Mouse (Mus musculus): Measurements from ENCODE around the gene Fam126b.

- TF ChIP-seq CEBPB (IDR thresholded peaks at IDR 0.05; ENCODE audit: low read depth) (no peak), CTCF (IDR thresholded peaks at IDR 0.05; ENCODE audit: control insufficient read depth, insufficient read depth, insufficient read length) (no peak), MYOD1 (IDR thresholded peaks at IDR 0.05; ENCODE audit: control insufficient read depth, insufficient read length, low read depth) (no peak), FOSL1 (IDR thresholded peaks at IDR 0.05; ENCODE audit: insufficient read depth, low read length, poor library complexity, severe bottlenecking) (no peak), MYOG (IDR thresholded peaks at IDR 0.05; ENCODE audit: control insufficient read depth, extremely low read depth, insufficient read length) (no peak)
Observed at GRCm38 (mm10) chr1:58617076-58617475, 31.0 kb upstream of the Fam126b start.
